Mouse (Mus musculus) kidney, postnatal 10 days (tissue): Measurements from ENCODE around the gene Slc48a1.

Experiments used
- DNase-seq: peaks from one replicate; pipeline ENCODE4 v3.0.0; 2021; ENCODE audit warnings: mixed read lengths

Gene Slc48a1

GRCm38 (mm10) chr15:97784561-97785161 is 6.3 kb downstream of the Slc48a1 start:
- no peak for DNase-seq

GRCm38 (mm10) chr15:97785731-97786411 is 7.6 kb downstream of the Slc48a1 start:
- DNase-seq = peak; percentile 52

- peak; percentile 49 for DNase-seq
Observed at GRCm38 (mm10) chr15:97786412-97787112, 8.2 kb downstream of the Slc48a1 start.

GRCm38 (mm10) chr15:97787148-97787798 is 9.0 kb downstream of the Slc48a1 start:
- no peak for DNase-seq

- no peak for DNase-seq
Observed at GRCm38 (mm10) chr15:97787799-97788667, 9.7 kb downstream of the Slc48a1 start.

GRCm38 (mm10) chr15:97788821-97789220 is 10.5 kb downstream of the Slc48a1 start:
- DNase-seq = peak; percentile 58

GRCm38 (mm10) chr15:97789761-97790505 is 11.6 kb downstream of the Slc48a1 start:
- DNase-seq = peak; percentile 80

- DNase-seq = no peak
Observed at GRCm38 (mm10) chr15:97791126-97791700, 12.9 kb downstream of the Slc48a1 start.

GRCm38 (mm10) chr15:97793386-97794153 is 15.2 kb downstream of the Slc48a1 start:
- no peak for DNase-seq

GRCm38 (mm10) chr15:97794268-97794667 is 15.9 kb downstream of the Slc48a1 start:
- DNase-seq = no peak

- DNase-seq = no peak
Observed at GRCm38 (mm10) chr15:97795559-97796235, 17.4 kb downstream of the Slc48a1 start.

GRCm38 (mm10) chr15:97796674-97797310 is 18.5 kb downstream of the Slc48a1 start:
- no peak for DNase-seq

GRCm38 (mm10) chr15:97798134-97798533 is 19.8 kb downstream of the Slc48a1 start:
- no peak for DNase-seq

- DNase-seq = no peak
Observed at GRCm38 (mm10) chr15:97799446-97799845, 21.1 kb downstream of the Slc48a1 start.

- no peak for DNase-seq
Observed at GRCm38 (mm10) chr15:97800853-97801252, 22.5 kb downstream of the Slc48a1 start.

- no peak for DNase-seq
Observed at GRCm38 (mm10) chr15:97801811-97802210, 23.5 kb downstream of the Slc48a1 start.

- no peak for DNase-seq
Observed at GRCm38 (mm10) chr15:97802575-97802974, 24.3 kb downstream of the Slc48a1 start.

GRCm38 (mm10) chr15:97807867-97808266 is 29.5 kb downstream of the Slc48a1 start:
- DNase-seq = no peak

- DNase-seq = no peak
Observed at GRCm38 (mm10) chr15:97808532-97808931, 30.2 kb downstream of the Slc48a1 start.
